Mouse (Mus musculus) midbrain, embryonic 15.5 days (tissue): ENCODE data around the gene Kbtbd12. TPM values are rescaled to one million over a fixed set of nuclear protein-coding genes. Genes with fewer than 3 reads are reported as not detected.

Experiments used
- ATAC-seq: fragments of 200-750 bp; cut with Nextera tagmentation; replicated peaks from 2 replicates; pipeline ENCODE4 v1.8.0; 2017; ENCODE audit warnings: moderate TSS enrichment
- H3K27ac ChIP-seq: fragments of 300-500 bp; sonication (generic); 2 replicates; pipeline ENCODE4 v1.5.1; 2015; ENCODE audit warnings: mild to moderate bottlenecking, inconsistent platforms
- H3K27me3 ChIP-seq: fragments of 300-500 bp; sonication (generic); replicated peaks from 2 replicates; pipeline ENCODE4 v1.6.1; 2015; ENCODE audit warnings: inconsistent platforms
- H3K36me3 ChIP-seq: fragments of 300-500 bp; sonication (generic); replicated peaks from 2 replicates; pipeline ENCODE4 v1.6.1; 2015; ENCODE audit warnings: inconsistent platforms
- H3K4me1 ChIP-seq: fragments of 300-500 bp; sonication (generic); 2 replicates; pipeline ENCODE4 v1.6.1; 2015; ENCODE audit warnings: inconsistent platforms
- H3K4me2 ChIP-seq: fragments of 300-500 bp; sonication (generic); 2 replicates; pipeline ENCODE4 v1.6.1; 2015; ENCODE audit warnings: inconsistent platforms, mild to moderate bottlenecking, moderate library complexity
- H3K4me3 ChIP-seq: fragments of 300-500 bp; sonication (generic); 2 replicates; pipeline ENCODE4 v1.5.1; 2015; ENCODE audit warnings: mild to moderate bottlenecking, inconsistent platforms
- H3K9ac ChIP-seq: fragments of 300-500 bp; sonication (generic); 2 replicates; pipeline ENCODE4 v1.6.1; 2015; ENCODE audit warnings: mild to moderate bottlenecking, inconsistent platforms
- H3K9me3 ChIP-seq: fragments of 300-500 bp; sonication (generic); 2 replicates; pipeline ENCODE4 v1.6.1; 2016; ENCODE audit warnings: inconsistent platforms
- WGBS: fragments of 180-500 bp; shearing (Covaris S2); methylation state at CpG from one replicate; pipeline ENCODE4 v1.1.7; 2015; ENCODE audit warnings: mixed read lengths; 5-methylcytosine and 5-hydroxymethylcytosine counted together
- polyA plus RNA-seq: library from polyadenylated mRNA; unstranded; fragments of >200 nt; fragmentation: Nextera tagmentation; extraction: Ambion mirVana; gene quantifications from 2 replicates; pipeline ENCODE4 v1.2.1, GENCODE M21; 2015

Gene Kbtbd12
- 0.26 and 0.65 TPM in 2 replicates for polyA plus RNA-seq

DNA sequence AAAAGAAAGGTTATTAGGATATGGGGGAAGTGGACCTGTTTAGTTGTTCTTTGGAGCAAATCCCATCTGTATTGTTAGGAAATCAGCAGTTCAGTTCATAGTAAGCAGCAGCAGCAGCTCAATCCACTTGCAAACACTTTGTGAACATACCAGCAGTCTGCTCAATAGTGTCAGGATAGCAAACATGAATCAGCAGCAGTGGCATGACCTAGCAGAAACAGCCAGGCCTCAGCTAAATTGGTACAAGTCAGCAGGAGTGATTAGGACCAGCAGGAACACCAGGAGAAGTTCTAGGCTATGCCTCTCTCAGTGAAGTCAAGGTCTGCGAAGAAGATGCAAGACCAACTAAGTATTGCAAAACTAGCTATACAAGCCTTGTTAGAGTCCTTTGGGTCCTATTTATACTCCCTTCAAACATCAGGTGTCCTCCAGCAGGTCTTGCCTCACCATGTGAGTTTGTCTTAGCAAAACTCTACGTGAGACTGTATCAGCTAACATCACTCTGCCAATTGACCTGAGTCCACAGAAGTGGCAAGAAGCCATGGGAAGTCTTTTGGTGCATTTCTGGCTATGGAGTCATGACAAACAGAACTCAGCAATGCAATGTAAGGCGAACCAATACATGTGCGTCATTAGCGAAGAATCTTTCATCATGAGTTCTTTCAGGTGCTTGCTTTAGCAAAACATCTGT lies at the start of gene Kbtbd12:
Gene Kbtbd12 (minus strand): TSS at position 340 of the 691 bp plus-strand sequence.
- H3K36me3 ChIP-seq = no peaks in the 10 kb centered on the region
- no peaks in the 10 kb centered on the region for H3K27me3 ChIP-seq
- ATAC-seq = no peak
- no peak within 1 kb of the TSS for H3K4me2 ChIP-seq
- no peak within 1 kb of the TSS for H3K9ac ChIP-seq
- peaks cover 9% of the 10 kb centered on the region; the same call in 1 of the 2 replicates for H3K9me3 ChIP-seq
- H3K4me1 ChIP-seq = peaks cover 13% of the 10 kb centered on the region
- WGBS = 97% methylated on average over 5 of the region's 5 CpGs
- no peak within 1 kb of the TSS for H3K4me3 ChIP-seq
- no peak within 1 kb of the TSS for H3K27ac ChIP-seq

DNA sequence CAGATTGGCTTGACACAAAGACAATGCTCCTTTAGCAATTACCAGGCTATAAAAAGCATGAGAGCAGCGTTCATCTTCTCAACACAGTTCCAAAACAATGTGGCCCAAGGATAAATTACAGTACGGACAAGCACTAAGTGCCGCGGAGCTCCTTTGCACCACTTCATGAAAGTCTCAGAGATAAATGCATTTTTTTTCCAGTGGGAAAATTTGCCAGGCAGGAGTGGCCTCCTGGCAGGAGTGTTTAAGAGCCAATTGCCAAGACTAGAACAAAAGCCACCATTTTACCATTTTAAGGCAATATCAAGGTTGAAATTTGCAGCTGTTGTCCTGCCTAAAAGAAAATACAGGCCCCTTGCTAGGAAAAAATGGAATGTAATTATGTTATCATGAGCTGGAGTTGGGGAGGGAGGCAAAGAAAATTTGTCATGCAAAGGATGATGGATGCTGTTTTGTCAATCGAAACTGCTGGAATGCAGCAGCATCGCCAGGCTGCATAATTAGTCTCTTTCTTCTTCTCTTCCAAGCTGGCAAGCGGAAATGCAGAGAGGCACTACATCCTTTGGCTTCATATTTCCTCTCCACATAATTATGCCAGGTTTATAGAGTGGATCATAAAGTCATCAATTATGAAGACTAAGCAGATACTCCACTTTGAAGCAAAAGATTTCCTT lies 45.8 kb upstream of the Kbtbd12 start:
- ATAC-seq = no peak
- H3K9me3 ChIP-seq = no peaks in the 10 kb centered on the region
- H3K27me3 ChIP-seq = no peaks in the 10 kb centered on the region
- H3K4me3 ChIP-seq = no peak overlapping the region
- no peaks in the 10 kb centered on the region for H3K36me3 ChIP-seq
- no peak overlapping the region for H3K27ac ChIP-seq
- H3K9ac ChIP-seq = no peak overlapping the region
- WGBS = 46% methylated on average over 7 of the region's 7 CpGs
- peaks cover 8% of the 10 kb centered on the region; the same call in 1 of the 2 replicates for H3K4me1 ChIP-seq
- no peak overlapping the region for H3K4me2 ChIP-seq

DNA sequence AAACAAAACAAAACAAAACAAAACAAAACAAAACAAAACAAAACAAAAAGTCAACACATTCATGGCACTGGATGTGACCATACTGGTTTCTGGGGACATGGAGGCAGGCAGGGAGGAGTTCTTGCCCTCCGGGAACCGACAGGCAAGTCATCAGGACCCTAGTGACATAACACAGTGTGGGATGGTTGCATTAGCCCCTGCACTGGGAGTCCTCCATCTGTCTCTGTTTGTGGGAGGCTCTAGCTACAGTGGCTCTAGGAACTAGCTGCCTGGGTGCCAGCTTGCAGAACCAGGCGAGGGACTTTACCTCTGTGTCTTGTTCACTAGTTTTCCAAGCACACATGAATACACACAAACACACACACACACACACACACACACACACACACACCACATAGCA lies 43.3 kb upstream of the Kbtbd12 start:
- Histone ChIP-seq H3K36me3 (no peaks in the 10 kb centered on the region), H3K4me3 (no peak overlapping the region), H3K4me1 (peaks cover 8% of the 10 kb centered on the region; the same call in 1 of the 2 replicates), H3K4me2 (no peak overlapping the region), H3K27ac (no peak overlapping the region), H3K9me3 (no peaks in the 10 kb centered on the region), H3K27me3 (no peaks in the 10 kb centered on the region), H3K9ac (no peak overlapping the region)
- WGBS = 91% methylated on average over 3 of the region's 3 CpGs
- ATAC-seq = no peak

DNA sequence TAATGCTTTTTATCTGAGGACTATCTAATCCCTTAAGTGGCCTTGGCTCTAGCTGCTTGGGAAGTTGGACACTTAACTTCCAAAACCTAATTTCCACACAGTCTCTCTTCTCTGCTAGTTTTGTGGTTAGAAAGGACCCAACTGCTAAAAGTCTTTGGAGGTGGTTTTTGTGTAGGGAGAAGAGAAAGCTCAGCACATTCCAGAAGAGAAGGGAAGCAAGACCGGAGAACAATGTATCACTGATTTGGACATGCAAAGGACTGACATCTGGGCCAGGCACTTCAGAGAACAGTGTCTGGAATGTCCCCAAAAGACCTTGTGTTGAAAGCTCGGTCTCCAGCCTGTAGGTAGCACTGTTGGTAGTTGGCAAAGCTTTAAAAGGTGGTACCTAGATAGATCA lies 40.0 kb upstream of the Kbtbd12 start:
- H3K9me3 ChIP-seq = no peaks in the 10 kb centered on the region
- 72% methylated on average over 2 of the region's 2 CpGs for WGBS
- H3K27ac ChIP-seq = no peak overlapping the region
- no peaks in the 10 kb centered on the region for H3K4me1 ChIP-seq
- no peak overlapping the region for H3K4me3 ChIP-seq
- H3K27me3 ChIP-seq = no peaks in the 10 kb centered on the region
- H3K4me2 ChIP-seq = no peak overlapping the region
- no peak overlapping the region for H3K9ac ChIP-seq
- ATAC-seq = no peak
- H3K36me3 ChIP-seq = no peaks in the 10 kb centered on the region

DNA sequence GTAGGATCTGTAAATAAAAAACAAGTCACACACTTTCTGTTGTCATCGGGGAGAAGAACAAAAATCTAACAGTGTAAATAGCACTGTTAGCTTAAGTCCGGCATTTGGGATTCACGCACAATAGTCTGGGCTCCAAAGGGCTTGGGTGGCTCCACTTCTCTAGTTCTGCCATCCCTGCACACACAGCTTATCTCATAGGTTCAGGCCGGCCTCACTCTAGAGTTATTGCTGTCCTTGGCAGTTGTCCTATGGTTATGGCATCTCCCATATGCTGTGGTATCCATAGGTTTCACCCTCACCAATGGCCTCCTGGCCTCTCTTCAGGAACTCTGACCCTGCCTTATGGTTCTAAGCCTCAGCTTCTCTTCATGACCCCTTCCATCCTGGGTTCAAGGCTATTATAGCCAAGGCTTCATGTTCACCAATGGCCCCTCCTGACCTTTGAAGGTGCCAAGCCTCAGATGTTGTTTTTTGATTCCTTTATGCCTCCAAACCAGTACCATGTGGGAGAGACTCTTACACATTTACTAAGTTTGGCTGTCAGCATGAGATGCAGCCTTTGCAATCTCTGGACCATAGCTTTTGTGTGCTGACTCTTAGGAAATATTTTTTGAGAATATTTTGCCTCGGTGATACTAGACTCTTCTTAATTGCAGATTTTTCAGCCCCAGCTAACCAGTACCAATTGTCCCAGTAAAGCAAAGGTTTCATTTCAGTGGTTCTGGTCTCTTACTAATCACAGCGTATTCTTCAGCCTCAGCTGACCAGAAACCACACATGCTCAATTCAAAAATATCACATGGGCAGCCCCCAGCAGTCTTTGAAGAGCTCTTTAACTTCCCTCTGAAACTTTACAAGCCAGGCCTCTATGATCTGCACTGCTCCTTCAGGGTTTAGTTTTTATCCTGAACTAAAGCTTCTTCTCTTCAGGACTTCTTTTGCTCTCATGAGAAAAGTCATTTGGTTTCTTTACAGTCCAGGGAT lies 39.3 kb upstream of the Kbtbd12 start:
- Histone ChIP-seq H3K9ac (no peak overlapping the region), H3K36me3 (no peaks in the 10 kb centered on the region), H3K27ac (no peak overlapping the region), H3K4me2 (no peak overlapping the region), H3K4me3 (no peak overlapping the region), H3K27me3 (no peaks in the 10 kb centered on the region), H3K4me1 (no peaks in the 10 kb centered on the region), H3K9me3 (no peaks in the 10 kb centered on the region)
- ATAC-seq = no peak
- WGBS = 90% methylated on average over 6 of the region's 6 CpGs

DNA sequence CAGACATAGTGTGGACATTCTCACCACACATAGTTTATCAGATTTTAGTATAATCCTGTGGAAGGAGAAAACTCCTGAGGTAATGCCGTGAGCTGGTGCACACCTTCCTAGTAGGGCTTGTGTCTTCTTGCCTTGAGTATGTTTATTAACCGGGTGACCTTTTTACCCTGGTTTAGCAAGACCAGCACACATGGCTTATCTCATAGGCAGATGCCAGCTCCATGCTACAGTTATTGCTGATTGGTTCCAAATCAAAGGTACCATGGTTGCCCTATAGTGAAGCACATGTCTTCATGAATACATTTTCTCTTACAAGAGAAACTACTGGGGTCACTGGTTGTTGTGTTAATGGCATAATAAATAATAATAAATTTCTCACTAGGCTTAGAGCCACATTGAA lies 38.1 kb upstream of the Kbtbd12 start:
- Histone ChIP-seq H3K4me3 (no peak overlapping the region), H3K9ac (no peak overlapping the region), H3K27ac (no peak overlapping the region), H3K4me1 (no peaks in the 10 kb centered on the region), H3K4me2 (no peak overlapping the region), H3K9me3 (no peaks in the 10 kb centered on the region), H3K27me3 (no peaks in the 10 kb centered on the region), H3K36me3 (no peaks in the 10 kb centered on the region)
- no peak for ATAC-seq
- 85% methylated on average over 2 of the region's 2 CpGs for WGBS

DNA sequence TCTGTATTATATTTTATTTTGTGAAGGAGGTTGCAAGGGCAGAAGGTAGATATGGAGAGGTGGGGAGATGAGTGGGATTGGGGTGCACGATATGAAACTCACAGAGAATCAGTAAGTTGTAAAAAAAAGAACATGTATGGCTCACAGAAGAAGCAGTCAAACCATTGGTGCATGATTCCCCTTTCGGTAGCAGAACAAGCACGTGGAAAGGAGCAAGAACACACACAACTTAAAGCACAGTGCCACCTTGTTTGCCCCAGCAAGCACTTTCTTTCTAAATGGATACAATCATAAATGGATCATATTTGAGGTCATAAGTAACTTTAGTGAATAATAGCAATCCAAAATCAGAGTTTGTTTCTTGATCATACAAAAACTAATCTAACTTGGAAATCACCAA lies 24.5 kb upstream of the Kbtbd12 start:
- no peaks in the 10 kb centered on the region for H3K9me3 ChIP-seq
- H3K27ac ChIP-seq = no peak overlapping the region
- ATAC-seq = no peak
- no peak overlapping the region for H3K9ac ChIP-seq
- no peaks in the 10 kb centered on the region for H3K36me3 ChIP-seq
- H3K4me1 ChIP-seq = no peaks in the 10 kb centered on the region
- WGBS = 89% methylated on average over 3 of the region's 3 CpGs
- H3K4me2 ChIP-seq = no peak overlapping the region
- no peaks in the 10 kb centered on the region for H3K27me3 ChIP-seq
- H3K4me3 ChIP-seq = no peak overlapping the region

DNA sequence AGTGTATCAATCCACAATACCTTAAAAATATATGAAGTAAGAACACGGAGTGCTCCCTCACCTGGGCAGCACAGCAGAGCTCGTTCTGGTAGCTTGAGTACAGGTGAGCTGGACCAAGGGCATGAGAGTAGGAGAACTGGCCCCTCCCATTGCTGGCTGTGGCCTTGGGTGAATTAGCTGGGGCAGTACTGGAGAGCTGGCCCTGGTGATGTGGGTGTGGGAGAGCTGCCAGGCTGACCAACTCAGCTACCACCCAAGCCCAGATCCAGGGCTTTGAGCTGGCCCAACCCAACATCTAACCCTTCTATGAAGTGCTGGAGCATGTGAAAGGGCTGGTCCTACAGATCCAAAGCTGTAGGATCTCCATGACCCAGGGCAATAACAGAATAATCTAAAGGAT lies 23.9 kb upstream of the Kbtbd12 start:
- no peak overlapping the region for H3K4me3 ChIP-seq
- no peaks in the 10 kb centered on the region for H3K36me3 ChIP-seq
- H3K4me2 ChIP-seq = no peak overlapping the region
- no peaks in the 10 kb centered on the region for H3K4me1 ChIP-seq
- H3K27me3 ChIP-seq = no peaks in the 10 kb centered on the region
- no peak overlapping the region for H3K27ac ChIP-seq
- ATAC-seq = no peak
- no peaks in the 10 kb centered on the region for H3K9me3 ChIP-seq
- WGBS = 85% methylated on average over 2 of the region's 2 CpGs
- no peak overlapping the region for H3K9ac ChIP-seq

DNA sequence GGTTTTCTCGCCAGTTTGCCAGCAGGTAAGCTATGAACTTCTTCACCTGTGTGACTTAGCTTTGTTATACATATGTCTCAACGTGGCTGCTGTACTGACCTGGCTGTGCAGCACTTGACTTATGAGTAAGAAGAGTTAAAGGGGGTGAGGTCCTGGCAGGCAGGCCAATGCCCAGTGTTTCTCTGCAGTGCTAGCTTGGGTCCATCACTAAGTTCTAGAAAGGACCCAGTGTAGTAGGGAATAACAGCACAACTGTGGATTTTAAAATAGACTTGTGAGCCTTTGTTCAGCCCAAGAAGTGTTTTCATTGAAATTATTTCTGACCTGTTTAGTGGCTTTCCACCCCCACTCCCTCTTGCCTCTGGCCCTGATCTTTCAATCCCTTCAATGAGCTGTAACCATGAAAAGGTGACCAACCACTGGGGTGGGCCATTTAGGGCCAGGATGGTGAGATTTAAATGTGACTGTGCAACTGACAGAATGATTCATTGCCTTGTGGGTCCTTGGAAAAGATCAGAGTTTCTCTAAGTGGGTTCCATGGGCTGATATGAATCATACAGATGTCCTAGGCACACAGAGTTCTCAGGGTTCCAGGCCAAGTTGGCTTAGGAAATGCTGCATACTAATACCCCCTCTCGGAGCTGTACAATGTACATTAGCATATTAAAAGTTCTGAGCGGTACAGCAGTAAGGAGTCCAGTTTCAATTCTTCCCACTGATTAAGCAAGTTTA lies 10.0 kb upstream of the Kbtbd12 start:
- Histone ChIP-seq H3K9ac (no peak overlapping the region), H3K4me3 (no peak overlapping the region), H3K36me3 (no peaks in the 10 kb centered on the region), H3K9me3 (no peaks in the 10 kb centered on the region), H3K27me3 (no peaks in the 10 kb centered on the region), H3K4me1 (no peaks in the 10 kb centered on the region), H3K4me2 (no peak overlapping the region), H3K27ac (no peak overlapping the region)
- WGBS = 54% methylated on average over 4 of the region's 4 CpGs
- ATAC-seq = no peak

DNA sequence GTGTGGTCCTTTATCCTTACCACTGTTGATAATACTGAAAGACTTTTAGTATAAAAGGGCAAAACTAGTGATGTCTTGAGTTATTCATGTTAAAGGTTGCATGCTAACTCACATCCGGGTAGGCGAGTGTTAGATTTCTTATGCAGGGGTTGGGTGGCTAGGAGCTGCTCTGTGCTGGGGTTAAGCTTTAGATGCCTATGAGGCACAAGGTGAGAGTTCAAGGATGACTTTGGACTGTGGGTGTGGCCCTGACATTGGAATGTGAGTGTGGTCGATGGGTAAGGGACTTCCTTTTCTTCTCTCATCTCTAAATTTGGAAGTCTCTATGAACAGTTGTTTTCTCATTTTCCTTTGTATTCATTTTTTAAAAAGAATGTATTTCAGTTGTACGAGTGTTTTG lies 7.0 kb upstream of the Kbtbd12 start:
- H3K4me1 ChIP-seq = peaks cover 10% of the 10 kb centered on the region
- H3K9me3 ChIP-seq = no peaks in the 10 kb centered on the region
- 87% methylated on average over 4 of the region's 4 CpGs for WGBS
- no peak overlapping the region for H3K9ac ChIP-seq
- H3K27ac ChIP-seq = no peak overlapping the region
- ATAC-seq = no peak
- H3K36me3 ChIP-seq = no peaks in the 10 kb centered on the region
- no peak overlapping the region for H3K4me2 ChIP-seq
- H3K27me3 ChIP-seq = no peaks in the 10 kb centered on the region
- H3K4me3 ChIP-seq = no peak overlapping the region

DNA sequence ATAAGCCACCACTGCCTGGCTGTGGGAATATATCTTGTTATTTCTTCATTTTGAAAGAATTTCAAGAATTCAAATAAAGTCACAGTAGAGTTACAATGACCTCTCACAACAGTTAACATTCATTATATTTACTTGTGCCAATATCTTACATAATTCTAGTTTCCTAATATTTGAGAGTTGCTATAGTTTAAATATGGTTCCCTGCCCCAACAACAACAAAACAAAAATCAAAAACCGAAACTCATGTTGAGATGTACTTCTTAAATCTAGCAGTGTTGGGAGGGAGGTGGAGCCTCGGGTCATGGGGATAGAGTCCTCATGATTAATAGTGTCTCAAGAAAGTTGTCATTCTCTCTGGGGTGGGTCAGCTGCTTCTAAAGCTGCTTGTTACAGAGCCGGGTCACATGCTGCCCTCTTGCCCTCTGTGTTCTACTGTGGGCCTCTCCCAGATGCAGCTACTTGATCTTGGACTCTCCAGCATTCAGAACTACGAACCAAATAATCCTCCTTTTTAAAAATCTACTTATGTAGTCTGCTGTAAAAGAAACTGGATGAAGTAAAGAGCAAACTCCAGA lies 3.7 kb upstream of the Kbtbd12 start:
- peaks cover 13% of the 10 kb centered on the region for H3K4me1 ChIP-seq
- H3K4me2 ChIP-seq = no peak overlapping the region
- H3K27ac ChIP-seq = no peak overlapping the region
- no peaks in the 10 kb centered on the region for H3K27me3 ChIP-seq
- 56% methylated on average over 4 of the region's 4 CpGs for WGBS
- no peak overlapping the region for H3K4me3 ChIP-seq
- H3K9ac ChIP-seq = no peak overlapping the region
- H3K9me3 ChIP-seq = peaks cover 9% of the 10 kb centered on the region; the same call in 1 of the 2 replicates
- no peak for ATAC-seq
- H3K36me3 ChIP-seq = no peaks in the 10 kb centered on the region
